Mouse (Mus musculus) heart, embryonic 16.5 days (tissue): Measurements from ENCODE around the gene C1qtnf9. TPM values are rescaled to one million over a fixed set of nuclear protein-coding genes. Genes with fewer than 3 reads are reported as not detected.

Experiments used
- ATAC-seq: fragments of 200-750 bp; cut with Nextera tagmentation; replicated peaks from 2 replicates; pipeline ENCODE4 v1.8.0; 2017; ENCODE audit warnings: moderate number of reproducible peaks; ENCODE audit not compliant: insufficient read depth, low FRiP score; ENCODE audit errors: extremely low read depth
- H3K27ac ChIP-seq: fragments of 300-500 bp; sonication (generic); 2 replicates; pipeline ENCODE4 v1.5.1; 2014; ENCODE audit warnings: mild to moderate bottlenecking, low read length, control low read depth, moderate library complexity
- H3K27me3 ChIP-seq: fragments of 300-500 bp; sonication (generic); 2 replicates; pipeline ENCODE4 v1.6.1; 2014; ENCODE audit warnings: low read length, mixed read lengths; ENCODE audit not compliant: control insufficient read depth, insufficient read depth
- H3K36me3 ChIP-seq: fragments of 300-500 bp; sonication (generic); 2 replicates; pipeline ENCODE4 v1.6.1; 2014; ENCODE audit not compliant: control insufficient read depth, insufficient read depth
- H3K4me1 ChIP-seq: fragments of 300-500 bp; sonication (generic); 2 replicates; pipeline ENCODE4 v1.6.1; 2014; ENCODE audit warnings: low read length, mixed read lengths; ENCODE audit not compliant: control insufficient read depth, insufficient read depth
- H3K4me2 ChIP-seq: fragments of 300-500 bp; sonication (generic); 2 replicates; pipeline ENCODE4 v1.6.1; 2014; ENCODE audit warnings: low read depth, mild to moderate bottlenecking, control low read depth, low read length
- H3K4me3 ChIP-seq: fragments of 300-500 bp; sonication (generic); 2 replicates; pipeline ENCODE4 v1.5.1; 2014; ENCODE audit warnings: mild to moderate bottlenecking, control low read depth, low read length
- H3K9ac ChIP-seq: fragments of 300-500 bp; sonication (generic); 2 replicates; pipeline ENCODE4 v1.6.1; 2014; ENCODE audit warnings: low read length, control low read depth
- H3K9me3 ChIP-seq: fragments of 300-500 bp; sonication (generic); replicated peaks from 2 replicates; pipeline ENCODE4 v1.6.1; 2016; ENCODE audit warnings: low read length; ENCODE audit not compliant: control insufficient read depth
- WGBS: fragments of 180-500 bp; shearing (Covaris S2); extraction: QIAGEN DNeasy Blood & Tissue Kit; methylation state at CpG from one replicate; pipeline ENCODE4 v1.1.7; 2014; 5-methylcytosine and 5-hydroxymethylcytosine counted together
- polyA plus RNA-seq: library from polyadenylated mRNA; unstranded; fragments of >200 nt; fragmentation: Nextera tagmentation; extraction: Ambion mirVana; gene quantifications from 2 replicates; pipeline ENCODE4 v1.2.1, GENCODE M21; 2015

Gene C1qtnf9
- 3.7 and 4.0 TPM in 2 replicates for polyA plus RNA-seq

GRCm38 (mm10) chr14:60767884-60768283 is at the start of gene C1qtnf9:
C1qtnf9 (plus strand) TSS chr14:60768134.
- WGBS: 55% methylated on average over 4 of the region's 4 CpGs
- Histone ChIP-seq H3K27me3 (no peaks in the 10 kb centered on the region), H3K4me1 (peaks cover 20% of the 10 kb centered on the region), H3K27ac (no peak within 1 kb of the TSS), H3K4me3 (no peak within 1 kb of the TSS), H3K9ac (no peak within 1 kb of the TSS), H3K9me3 (no peaks in the 10 kb centered on the region), H3K4me2 (no peak within 1 kb of the TSS), H3K36me3 (no peaks in the 10 kb centered on the region)
- ATAC-seq: no peak

GRCm38 (mm10) chr14:60721304-60721703 is 46.6 kb upstream of the C1qtnf9 start:
- 55% methylated on average over 8 of the region's 8 CpGs for WGBS
- H3K27ac ChIP-seq: no peak overlapping the region
- ATAC-seq: 0 out of 2 replicates have a peak, but pooled peaks have one; percentile 14

GRCm38 (mm10) chr14:60721938-60722337 is 46.0 kb upstream of the C1qtnf9 start:
- 64% methylated on average over 3 of the region's 3 CpGs for WGBS
- no peaks in the 10 kb centered on the region for H3K36me3 ChIP-seq

More at GRCm38 (mm10) chr14:60721304-60721703, 46.6 kb upstream of the C1qtnf9 start:
- no peak overlapping the region for H3K4me2 ChIP-seq
- H3K27me3 ChIP-seq: no peaks in the 10 kb centered on the region
- 0 out of 2 replicates have a peak, but pooled peaks cover 3% of the 10 kb centered on the region for H3K4me1 ChIP-seq
- H3K4me3 ChIP-seq: no peak overlapping the region
- no peaks in the 10 kb centered on the region for H3K36me3 ChIP-seq
- H3K9me3 ChIP-seq: no peaks in the 10 kb centered on the region
- no peak overlapping the region for H3K9ac ChIP-seq

GRCm38 (mm10) chr14:60726091-60726490 is 41.8 kb upstream of the C1qtnf9 start:
- WGBS: 34% methylated on average over 6 of the region's 6 CpGs
- H3K9me3 ChIP-seq: 0 out of 2 replicates have a peak, but pooled peaks cover 2% of the 10 kb centered on the region
- H3K4me1 ChIP-seq: peaks cover 21% of the 10 kb centered on the region
- no peaks in the 10 kb centered on the region for H3K27me3 ChIP-seq
- H3K4me3 ChIP-seq: no peak overlapping the region
- no peaks in the 10 kb centered on the region for H3K36me3 ChIP-seq
- H3K4me2 ChIP-seq: no peak overlapping the region
- ATAC-seq: peak; percentile 76
- H3K27ac ChIP-seq: no peak overlapping the region; the same call in 1 of the 2 replicates
- no peak overlapping the region for H3K9ac ChIP-seq

More at GRCm38 (mm10) chr14:60721938-60722337, 46.0 kb upstream of the C1qtnf9 start:
- ATAC-seq: no peak
- Histone ChIP-seq H3K27ac (no peak overlapping the region), H3K9me3 (no peaks in the 10 kb centered on the region), H3K27me3 (no peaks in the 10 kb centered on the region), H3K4me1 (0 out of 2 replicates have a peak, but pooled peaks cover 8% of the 10 kb centered on the region), H3K4me3 (no peak overlapping the region), H3K4me2 (no peak overlapping the region), H3K9ac (no peak overlapping the region)

GRCm38 (mm10) chr14:60727130-60727529 is 40.8 kb upstream of the C1qtnf9 start:
- Histone ChIP-seq H3K9me3 (0 out of 2 replicates have a peak, but pooled peaks cover 2% of the 10 kb centered on the region), H3K36me3 (no peaks in the 10 kb centered on the region), H3K4me1 (peaks cover 21% of the 10 kb centered on the region), H3K9ac (no peak overlapping the region), H3K4me3 (no peak overlapping the region), H3K27me3 (no peaks in the 10 kb centered on the region), H3K27ac (peak overlapping the region; percentile 34; the same call in 1 of the 2 replicates), H3K4me2 (no peak overlapping the region)
- 41% methylated on average over 4 of the region's 4 CpGs for WGBS
- 0 out of 2 replicates have a peak, but pooled peaks have one; percentile 23 for ATAC-seq

- Histone ChIP-seq H3K9ac (no peak overlapping the region), H3K4me3 (no peak overlapping the region), H3K4me2 (no peak overlapping the region), H3K27ac (peak overlapping the region; percentile 15), H3K27me3 (no peaks in the 10 kb centered on the region), H3K9me3 (0 out of 2 replicates have a peak, but pooled peaks cover 2% of the 10 kb centered on the region), H3K4me1 (peaks cover 47% of the 10 kb centered on the region), H3K36me3 (no peaks in the 10 kb centered on the region)
- no peak for ATAC-seq
- 36% methylated on average over 6 of the region's 6 CpGs for WGBS
These were observed 35.9 kb upstream of the C1qtnf9 start for GRCm38 (mm10) chr14:60732081-60732480.

GRCm38 (mm10) chr14:60732787-60733186 is 35.1 kb upstream of the C1qtnf9 start:
- Histone ChIP-seq H3K9ac (peak overlapping the region; percentile 83), H3K4me3 (peak overlapping the region; percentile 57), H3K4me2 (peak overlapping the region; percentile 63), H3K27me3 (no peaks in the 10 kb centered on the region), H3K27ac (peak overlapping the region; percentile 96), H3K9me3 (0 out of 2 replicates have a peak, but pooled peaks cover 2% of the 10 kb centered on the region), H3K4me1 (peaks cover 47% of the 10 kb centered on the region), H3K36me3 (no peaks in the 10 kb centered on the region)
- WGBS: under 1% methylated on average over 16 of the region's 16 CpGs
- 0 out of 2 replicates have a peak, but pooled peaks have one; percentile 2 for ATAC-seq

- Histone ChIP-seq H3K4me3 (peak overlapping the region; percentile 57), H3K36me3 (no peaks in the 10 kb centered on the region), H3K27me3 (no peaks in the 10 kb centered on the region), H3K4me2 (peak overlapping the region; percentile 63), H3K9ac (peak overlapping the region; percentile 83), H3K9me3 (0 out of 2 replicates have a peak, but pooled peaks cover 2% of the 10 kb centered on the region), H3K4me1 (peaks cover 51% of the 10 kb centered on the region), H3K27ac (peak overlapping the region; percentile 96)
- ATAC-seq: peak; percentile 46
- 15% methylated on average over 4 of the region's 4 CpGs for WGBS
These were observed 34.2 kb upstream of the C1qtnf9 start for GRCm38 (mm10) chr14:60733706-60734105.

- H3K36me3 ChIP-seq: no peaks in the 10 kb centered on the region
- peak overlapping the region; percentile 17 for H3K4me3 ChIP-seq
- peak overlapping the region; percentile 96 for H3K27ac ChIP-seq
- ATAC-seq: no peak
- H3K9ac ChIP-seq: peak overlapping the region; percentile 23
- 41% methylated on average over 5 of the region's 5 CpGs for WGBS
- H3K4me2 ChIP-seq: peak overlapping the region; percentile 63
- no peaks in the 10 kb centered on the region for H3K9me3 ChIP-seq
- H3K4me1 ChIP-seq: peaks cover 63% of the 10 kb centered on the region
- no peaks in the 10 kb centered on the region for H3K27me3 ChIP-seq
These were observed 32.7 kb upstream of the C1qtnf9 start for GRCm38 (mm10) chr14:60735206-60735605.
